Mouse (Mus musculus): ENCODE data around the gene Rasal2. TPM values are rescaled to one million over a fixed set of nuclear protein-coding genes. Genes with fewer than 3 reads are reported as not detected.

Rasal2 gene
- polyA plus RNA-seq, 1 experiment from 2014 or later, result 13.7 TPM

DNA sequence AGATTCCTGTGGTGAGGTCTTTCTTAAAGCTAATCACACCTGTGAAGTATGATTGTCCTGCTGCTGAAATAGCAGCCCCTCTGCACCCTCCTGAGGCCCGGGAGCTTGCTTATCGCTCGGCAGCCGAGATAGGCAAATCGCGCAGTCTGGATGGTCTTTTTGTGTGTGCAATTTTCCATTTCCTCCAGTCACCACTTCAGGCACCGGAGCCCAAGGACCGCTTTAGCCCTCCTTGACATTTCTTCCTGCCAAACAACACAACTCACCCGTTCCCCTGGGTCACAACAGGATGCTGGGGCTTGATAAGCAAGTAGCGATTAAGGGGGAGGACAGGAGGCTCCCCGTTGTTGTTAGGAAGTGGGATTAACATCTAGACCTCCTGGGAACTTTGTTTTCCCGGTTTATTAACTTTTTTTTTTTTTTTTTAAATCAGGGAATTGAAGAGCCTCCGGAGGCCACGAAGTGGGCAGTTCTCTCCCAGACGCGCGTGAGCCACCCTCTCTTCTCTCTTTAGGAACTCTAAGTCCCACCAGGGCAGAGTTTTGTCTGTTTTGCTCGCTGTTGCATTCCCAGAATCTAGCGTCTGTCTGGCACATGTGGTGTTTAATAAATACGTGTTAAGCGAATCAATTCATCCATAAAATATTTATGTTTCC, 37.7 kb upstream of the Rasal2 start:
- Histone ChIP-seq H3K27ac (ENCODE audit: low read length) (peak overlapping the region; percentile 80), H3K4me3 (ENCODE audit: low read length) (peak overlapping the region; percentile 39), H3K27me3 (ENCODE audit: control insufficient read depth, insufficient read depth, low read length) (no peaks in the 10 kb centered on the region), H3K4me2 (ENCODE audit: low read depth, low read length) (peak overlapping the region; percentile 73), H3K36me3 (ENCODE audit: control insufficient read depth, insufficient read depth) (no peaks in the 10 kb centered on the region), H3K9me3 (replicated peaks; ENCODE audit: control insufficient read depth, low read length) (no peaks in the 10 kb centered on the region), H3K4me1 (ENCODE audit: control insufficient read depth, insufficient read depth, low read length) (peaks cover 12% of the 10 kb centered on the region), H3K9ac (ENCODE audit: low read length) (peak overlapping the region; percentile 62)
- WGBS, result 12% methylated on average over 21 of the region's 21 CpGs
- ATAC-seq (replicated peaks; ENCODE audit: extremely low read depth, insufficient read depth, low FRiP score), result peak; percentile 77

DNA sequence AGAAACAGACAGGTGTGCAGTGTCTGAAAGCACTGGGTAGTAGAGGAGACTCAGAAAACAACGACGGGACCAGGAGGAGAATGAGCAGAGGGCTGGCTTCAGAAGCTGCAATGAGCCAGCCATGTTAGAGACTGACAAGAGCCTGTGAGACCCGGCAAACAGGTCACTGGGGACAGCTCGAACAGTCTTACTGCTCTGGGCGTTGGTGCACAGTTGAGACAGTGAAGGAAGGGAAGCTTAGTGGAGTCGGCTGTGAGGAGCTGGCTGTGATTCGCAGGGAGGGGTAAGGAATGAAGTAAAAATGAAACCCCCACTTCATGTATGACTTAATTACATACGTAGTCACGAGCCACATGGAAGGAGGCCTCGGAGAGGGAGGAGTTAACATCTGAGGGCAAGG, 37.1 kb upstream of the Rasal2 start:
- WGBS, result 7% methylated on average over 10 of the region's 10 CpGs
- Histone ChIP-seq H3K36me3 (ENCODE audit: control insufficient read depth, insufficient read depth) (no peaks in the 10 kb centered on the region), H3K4me3 (ENCODE audit: low read length) (peak overlapping the region; percentile 39), H3K4me1 (ENCODE audit: control insufficient read depth, insufficient read depth, low read length) (peaks cover 17% of the 10 kb centered on the region), H3K27me3 (ENCODE audit: control insufficient read depth, insufficient read depth, low read length) (no peaks in the 10 kb centered on the region), H3K27ac (ENCODE audit: low read length) (peak overlapping the region; percentile 80), H3K9me3 (replicated peaks; ENCODE audit: control insufficient read depth, low read length) (no peaks in the 10 kb centered on the region), H3K4me2 (ENCODE audit: low read depth, low read length) (peak overlapping the region; percentile 73), H3K9ac (ENCODE audit: low read length) (peak overlapping the region; percentile 62)
- peak; percentile 47; the same call in 1 of the 2 replicates for ATAC-seq (replicated peaks; ENCODE audit: extremely low read depth, insufficient read depth, low FRiP score)

DNA sequence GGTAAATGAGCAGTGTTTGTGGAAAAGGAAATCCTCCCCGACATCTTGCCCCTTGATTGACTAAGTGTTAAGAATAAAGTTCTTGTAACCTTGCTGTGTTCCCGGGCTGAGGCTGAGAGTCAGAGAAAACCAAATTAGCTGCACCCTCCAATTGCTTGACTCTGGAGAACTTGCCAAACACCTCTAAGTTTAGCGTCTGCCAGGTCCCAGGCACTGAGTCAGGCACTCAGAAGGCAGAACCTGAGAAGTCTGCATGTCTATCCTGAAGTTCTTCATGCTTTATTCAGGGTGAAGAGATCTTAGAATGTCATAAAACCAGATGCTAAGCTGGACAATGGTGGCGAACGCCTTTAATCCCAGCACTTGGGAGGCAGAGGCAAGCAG, 36.4 kb upstream of the Rasal2 start:
- no peaks in the 10 kb centered on the region for H3K36me3 ChIP-seq (ENCODE audit: control insufficient read depth, insufficient read depth)
- peak overlapping the region; percentile 71 for H3K27ac ChIP-seq (ENCODE audit: low read length)
- H3K9me3 ChIP-seq (replicated peaks; ENCODE audit: control insufficient read depth, low read length), result no peaks in the 10 kb centered on the region
- WGBS, result 56% methylated on average over 5 of the region's 5 CpGs
- no peak overlapping the region for H3K9ac ChIP-seq (ENCODE audit: low read length)
- no peak overlapping the region for H3K4me3 ChIP-seq (ENCODE audit: low read length)
- ATAC-seq (replicated peaks; ENCODE audit: extremely low read depth, insufficient read depth, low FRiP score), result no peak
- H3K4me2 ChIP-seq (ENCODE audit: low read depth, low read length), result no peak overlapping the region
- no peaks in the 10 kb centered on the region for H3K27me3 ChIP-seq (ENCODE audit: control insufficient read depth, insufficient read depth, low read length)
- peaks cover 24% of the 10 kb centered on the region for H3K4me1 ChIP-seq (ENCODE audit: control insufficient read depth, insufficient read depth, low read length)

GRCm38 (mm10) chr1:157448164-157448804, 35.9 kb upstream of the Rasal2 start:
- 40% methylated on average over 7 of the region's 7 CpGs for WGBS
- Histone ChIP-seq H3K27ac (ENCODE audit: low read length) (peak overlapping the region; percentile 71), H3K27me3 (ENCODE audit: control insufficient read depth, insufficient read depth, low read length) (no peaks in the 10 kb centered on the region), H3K36me3 (ENCODE audit: control insufficient read depth, insufficient read depth) (no peaks in the 10 kb centered on the region), H3K4me2 (ENCODE audit: low read depth, low read length) (no peak overlapping the region), H3K4me1 (ENCODE audit: control insufficient read depth, insufficient read depth, low read length) (peaks cover 26% of the 10 kb centered on the region), H3K9me3 (replicated peaks; ENCODE audit: control insufficient read depth, low read length) (no peaks in the 10 kb centered on the region), H3K4me3 (ENCODE audit: low read length) (no peak overlapping the region), H3K9ac (ENCODE audit: low read length) (no peak overlapping the region)
- ATAC-seq (replicated peaks; ENCODE audit: extremely low read depth, insufficient read depth, low FRiP score), result no peak

DNA sequence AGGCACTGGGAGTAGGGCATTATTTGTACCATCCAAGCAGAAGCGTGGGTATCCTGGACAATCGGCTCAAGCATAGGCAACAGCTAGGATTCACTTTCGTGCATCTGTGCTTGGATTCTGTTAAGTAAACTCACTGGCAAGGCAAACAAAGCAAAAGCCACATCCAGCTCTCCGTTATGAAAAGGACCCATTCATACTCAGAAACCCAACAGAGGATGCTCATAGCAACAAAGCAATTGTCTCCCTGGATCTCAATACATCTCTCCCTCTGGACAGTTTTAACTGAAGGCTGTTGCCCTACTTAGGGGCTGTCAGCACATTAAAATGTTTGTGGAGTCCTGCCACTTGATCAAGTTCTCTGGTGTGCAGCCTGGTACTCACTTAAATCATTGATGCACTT, 34.7 kb upstream of the Rasal2 start:
- Histone ChIP-seq H3K4me3 (ENCODE audit: low read length) (no peak overlapping the region), H3K9me3 (replicated peaks; ENCODE audit: control insufficient read depth, low read length) (no peaks in the 10 kb centered on the region), H3K9ac (ENCODE audit: low read length) (no peak overlapping the region), H3K27ac (ENCODE audit: low read length) (no peak overlapping the region), H3K27me3 (ENCODE audit: control insufficient read depth, insufficient read depth, low read length) (no peaks in the 10 kb centered on the region), H3K4me2 (ENCODE audit: low read depth, low read length) (no peak overlapping the region), H3K36me3 (ENCODE audit: control insufficient read depth, insufficient read depth) (no peaks in the 10 kb centered on the region), H3K4me1 (ENCODE audit: control insufficient read depth, insufficient read depth, low read length) (peaks cover 35% of the 10 kb centered on the region)
- 65% methylated on average over 4 of the region's 4 CpGs for WGBS
- no peak for ATAC-seq (replicated peaks; ENCODE audit: extremely low read depth, insufficient read depth, low FRiP score)

GRCm38 (mm10) chr1:157446325-157446724, 33.9 kb upstream of the Rasal2 start:
- Histone ChIP-seq H3K9ac (ENCODE audit: low read length) (no peak overlapping the region), H3K27ac (ENCODE audit: low read length) (no peak overlapping the region), H3K4me1 (ENCODE audit: control insufficient read depth, insufficient read depth, low read length) (peaks cover 38% of the 10 kb centered on the region), H3K27me3 (ENCODE audit: control insufficient read depth, insufficient read depth, low read length) (no peaks in the 10 kb centered on the region), H3K36me3 (ENCODE audit: control insufficient read depth, insufficient read depth) (no peaks in the 10 kb centered on the region), H3K4me3 (ENCODE audit: low read length) (no peak overlapping the region), H3K9me3 (replicated peaks; ENCODE audit: control insufficient read depth, low read length) (no peaks in the 10 kb centered on the region), H3K4me2 (ENCODE audit: low read depth, low read length) (no peak overlapping the region)
- ATAC-seq (replicated peaks; ENCODE audit: extremely low read depth, insufficient read depth, low FRiP score), result no peak
- 50% methylated on average over 7 of the region's 7 CpGs for WGBS

GRCm38 (mm10) chr1:157445398-157445910, 33.1 kb upstream of the Rasal2 start:
- Histone ChIP-seq H3K4me1 (ENCODE audit: control insufficient read depth, insufficient read depth, low read length) (peaks cover 34% of the 10 kb centered on the region), H3K9ac (ENCODE audit: low read length) (no peak overlapping the region), H3K4me3 (ENCODE audit: low read length) (no peak overlapping the region), H3K4me2 (ENCODE audit: low read depth, low read length) (no peak overlapping the region), H3K27ac (ENCODE audit: low read length) (no peak overlapping the region), H3K36me3 (ENCODE audit: control insufficient read depth, insufficient read depth) (no peaks in the 10 kb centered on the region), H3K27me3 (ENCODE audit: control insufficient read depth, insufficient read depth, low read length) (no peaks in the 10 kb centered on the region), H3K9me3 (replicated peaks; ENCODE audit: control insufficient read depth, low read length) (no peaks in the 10 kb centered on the region)
- 93% methylated on average over 6 of the region's 6 CpGs for WGBS
- no peak for ATAC-seq (replicated peaks; ENCODE audit: extremely low read depth, insufficient read depth, low FRiP score)

DNA sequence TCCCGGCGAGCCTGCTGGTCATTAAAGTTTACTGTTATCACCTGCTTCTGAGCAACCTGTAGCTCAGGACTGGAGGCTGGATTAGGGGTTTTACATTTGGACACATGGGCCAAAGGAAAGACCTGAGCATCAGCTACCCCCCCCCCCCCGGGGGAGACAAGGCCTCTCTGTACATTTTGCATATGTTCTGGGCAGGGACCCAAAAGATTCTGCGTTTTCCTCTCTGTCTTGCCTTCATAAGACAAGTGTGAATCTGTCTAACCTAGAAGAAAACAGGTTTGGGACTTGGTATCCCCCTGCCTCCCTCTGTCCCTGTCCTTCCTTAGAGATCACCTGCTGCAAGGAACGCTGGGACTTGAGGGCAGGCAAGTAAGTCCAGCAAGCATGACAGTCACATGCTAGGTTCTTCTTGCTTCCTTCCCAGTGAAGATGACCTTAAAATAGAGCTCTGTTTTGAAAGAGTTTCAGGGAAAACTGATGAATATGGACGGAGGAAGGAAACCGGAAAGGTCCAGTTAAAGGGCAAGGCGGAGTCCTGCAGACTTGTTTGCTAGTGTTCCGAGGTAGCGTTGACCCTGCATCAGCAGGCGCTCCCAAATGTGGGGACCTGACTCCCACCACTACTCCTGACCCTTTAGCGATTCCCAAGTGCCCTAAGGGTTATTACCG, 32.4 kb upstream of the Rasal2 start:
- Histone ChIP-seq H3K36me3 (ENCODE audit: control insufficient read depth, insufficient read depth) (no peaks in the 10 kb centered on the region), H3K9ac (ENCODE audit: low read length) (peak overlapping the region; percentile 61), H3K27ac (ENCODE audit: low read length) (peak overlapping the region; percentile 94), H3K27me3 (ENCODE audit: control insufficient read depth, insufficient read depth, low read length) (no peaks in the 10 kb centered on the region), H3K4me3 (ENCODE audit: low read length) (no peak overlapping the region), H3K4me1 (ENCODE audit: control insufficient read depth, insufficient read depth, low read length) (peaks cover 32% of the 10 kb centered on the region), H3K4me2 (ENCODE audit: low read depth, low read length) (peak overlapping the region; percentile 60; the same call in 1 of the 2 replicates), H3K9me3 (replicated peaks; ENCODE audit: control insufficient read depth, low read length) (no peaks in the 10 kb centered on the region)
- no peak for ATAC-seq (replicated peaks; ENCODE audit: extremely low read depth, insufficient read depth, low FRiP score)
- WGBS, result 66% methylated on average over 13 of the region's 13 CpGs

Measured in heart, embryonic 16.5 days (tissue).